Mouse (Mus musculus) monocyte, adult 59 days (primary cell): ENCODE results near the gene Dck. TPM values are rescaled to one million over a fixed set of nuclear protein-coding genes. Genes with fewer than 3 reads are reported as not detected.

Source experiments
- total RNA-seq, 2 experiments: library from RNA; stranded (reverse); gene quantifications; one replicate each; pipeline ENCODE4 v1.2.4; 2023

Gene Dck
- total RNA-seq = 10 to 100 TPM; 27.0 to 28.2 TPM

GRCm38 (mm10) chr5:88764987-88765481, at the start of gene Dck:
Gene Dck (plus strand): TSS chr5:88764996.

DNA sequence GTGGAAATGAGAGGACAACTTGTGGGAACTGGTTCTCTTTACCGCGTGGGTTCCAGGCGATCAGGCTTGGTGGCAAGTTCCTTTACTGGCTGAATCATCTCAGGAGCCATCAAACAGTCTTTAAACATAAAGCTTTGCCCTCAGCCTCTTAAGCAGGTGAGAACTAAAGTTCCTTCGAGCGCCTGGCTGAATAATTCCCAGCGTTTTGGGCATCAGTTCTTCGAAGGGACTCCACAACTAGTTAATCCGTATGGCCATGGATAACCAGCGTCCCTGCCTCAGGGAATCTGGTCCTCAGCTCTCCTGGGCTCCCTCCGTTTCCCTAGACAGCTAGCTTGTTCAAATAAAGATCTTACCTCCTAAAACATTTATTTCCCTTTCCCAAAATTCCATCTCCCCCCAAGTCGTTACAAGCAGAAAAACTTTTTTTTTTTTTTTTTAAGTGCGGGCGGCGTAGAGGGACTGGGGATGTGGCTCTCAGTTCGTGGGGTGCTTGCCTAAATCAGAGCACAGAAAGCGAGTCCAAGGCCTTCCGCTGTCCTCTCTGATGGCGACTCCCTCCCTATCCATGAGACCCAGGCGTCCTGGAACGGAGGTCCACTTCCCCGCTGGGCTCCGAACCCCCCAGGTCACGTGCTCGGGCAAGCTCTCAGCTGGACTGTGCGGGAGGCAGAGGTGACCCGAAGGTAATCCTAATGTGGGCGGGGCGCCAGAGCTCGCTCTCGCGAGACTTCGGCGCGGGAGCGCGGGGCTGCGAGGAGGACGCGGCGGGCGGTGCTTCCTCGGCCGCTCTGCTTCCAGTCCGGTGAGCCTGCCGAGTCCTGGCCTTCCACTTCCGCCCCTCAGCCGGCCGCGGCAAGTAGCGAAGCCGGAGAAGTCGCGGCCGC, 44.4 kb upstream of the Dck start, which contains the start of gene Mob1b:
Gene Mob1b, plus strand, starts transcription at position 740 of the 887 bp plus-strand sequence.

Other genes starting within 250 kb of the Dck start
- 100 to 1,000 TPM in 1 of 2 experiments, 10 to 100 TPM in 1; 37.5 to 119 TPM for gene Jchain, start 237.1 kb upstream of the Dck start, total RNA-seq
- 10 to 100 TPM; 42.1 to 49.3 TPM for gene Utp3, start 210.5 kb upstream of the Dck start, total RNA-seq
- gene Rufy3, start 200.0 kb upstream of the Dck start, total RNA-seq = 10 to 100 TPM; 33.7 to 38.0 TPM
- 10 to 100 TPM; 51.6 to 54.2 TPM for gene Grsf1, start 88.8 kb upstream of the Dck start, total RNA-seq
- gene Mob1b, start 44.1 kb upstream of the Dck start, total RNA-seq = 10 to 100 TPM; 25.6 to 28.4 TPM
- gene Slc4a4, start 121.8 kb downstream of the Dck start, total RNA-seq = under 1 TPM; 0.09 to 0.24 TPM